Mouse (Mus musculus): ENCODE measurements around the gene Gm13289. TPM values are rescaled to one million over a fixed set of nuclear protein-coding genes. Genes with fewer than 3 reads are reported as not detected.

The Gm13289 gene
- polyA plus RNA-seq, 1 experiment from 2014 or later = not detected

DNA sequence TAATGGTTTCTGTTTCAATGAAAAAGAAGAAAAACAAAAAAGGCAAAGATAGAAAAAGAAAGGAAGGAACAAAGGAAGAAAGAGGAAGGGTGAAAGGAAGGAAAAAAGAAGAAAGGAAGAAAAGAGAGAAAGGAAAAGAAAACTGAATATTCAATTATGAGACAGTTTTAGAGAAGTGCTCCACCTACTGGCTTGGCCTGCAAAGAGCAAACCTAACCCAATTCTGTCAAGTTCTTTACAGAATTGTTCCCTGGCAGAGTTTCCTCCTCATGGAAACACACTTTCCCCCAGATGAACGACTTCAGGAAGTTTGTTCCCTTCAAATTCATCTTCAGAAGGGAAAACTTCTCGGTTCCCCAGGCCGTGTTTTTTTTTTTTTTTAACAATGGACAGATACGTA lies 46.3 kb downstream of the Gm13289 start:
- H3K4me3 ChIP-seq (replicated peaks) = no peak overlapping the region
- H3K4me1 ChIP-seq (replicated peaks) = no peaks in the 10 kb centered on the region
- H3K27me3 ChIP-seq = no peaks in the 10 kb centered on the region
- ATAC-seq (ENCODE audit: insufficient read depth) = no peak
- no peak overlapping the region for H3K4me2 ChIP-seq
- no peak overlapping the region for H3K9ac ChIP-seq
- H3K9me3 ChIP-seq (replicated peaks) = no peaks in the 10 kb centered on the region
- H3K36me3 ChIP-seq (replicated peaks) = no peaks in the 10 kb centered on the region
- no peak overlapping the region for H3K27ac ChIP-seq (replicated peaks)
- 19% methylated on average over 4 of the region's 4 CpGs for WGBS (ENCODE audit: insufficient replicate concordance)

Other genes with a start within 250 kb of the Gm13289 start
- not detected in 2 replicates for gene Ifna15, start 218.7 kb upstream of the Gm13289 start, polyA plus RNA-seq (2015; fragmentation: Nextera tagmentation; extraction: Ambion mirVana)
- gene Ifna14, start 205.1 kb upstream of the Gm13289 start, polyA plus RNA-seq (2015; fragmentation: Nextera tagmentation; extraction: Ambion mirVana) = not detected in 2 replicates
- gene Ifna9, start 184.5 kb upstream of the Gm13289 start, polyA plus RNA-seq (2015; fragmentation: Nextera tagmentation; extraction: Ambion mirVana) = not detected in 2 replicates
- gene Ifna12, start 173.5 kb upstream of the Gm13289 start, polyA plus RNA-seq (2015; fragmentation: Nextera tagmentation; extraction: Ambion mirVana) = not detected in 2 replicates
- not detected in 2 replicates for gene C87499, start 142.5 kb upstream of the Gm13289 start, polyA plus RNA-seq (2015; fragmentation: Nextera tagmentation; extraction: Ambion mirVana)
- not detected in 2 replicates for gene Ifna13, start 132.5 kb upstream of the Gm13289 start, polyA plus RNA-seq (2015; fragmentation: Nextera tagmentation; extraction: Ambion mirVana)
- gene Ifna16, start 100.0 kb upstream of the Gm13289 start, polyA plus RNA-seq (2015; fragmentation: Nextera tagmentation; extraction: Ambion mirVana) = not detected in 2 replicates
- not detected in 2 replicates for gene Ifna2, start 93.0 kb upstream of the Gm13289 start, polyA plus RNA-seq (2015; fragmentation: Nextera tagmentation; extraction: Ambion mirVana)
- gene Ifnab, start 85.6 kb upstream of the Gm13289 start, polyA plus RNA-seq (2015; fragmentation: Nextera tagmentation; extraction: Ambion mirVana) = not detected in 2 replicates
- gene Gm26566, start 55.1 kb upstream of the Gm13289 start, polyA plus RNA-seq (2015; fragmentation: Nextera tagmentation; extraction: Ambion mirVana) = 0.20 and 0.51 TPM in 2 replicates
- 22.3 and 22.6 TPM in 2 replicates for gene Klhl9, start 54.5 kb upstream of the Gm13289 start, polyA plus RNA-seq (2015; fragmentation: Nextera tagmentation; extraction: Ambion mirVana)
- not detected in 2 replicates for gene Gm13271, start 22.1 kb upstream of the Gm13289 start, polyA plus RNA-seq (2015; fragmentation: Nextera tagmentation; extraction: Ambion mirVana)
- gene Gm13283, start 16.8 kb upstream of the Gm13289 start, polyA plus RNA-seq (2015; fragmentation: Nextera tagmentation; extraction: Ambion mirVana) = not detected in 2 replicates
- gene Gm13290, start 3.1 kb upstream of the Gm13289 start, polyA plus RNA-seq (2015; fragmentation: Nextera tagmentation; extraction: Ambion mirVana) = not detected in 2 replicates
- gene Gm13272, start 2.9 kb downstream of the Gm13289 start, polyA plus RNA-seq (2015; fragmentation: Nextera tagmentation; extraction: Ambion mirVana) = not detected in 2 replicates
- not detected in 2 replicates for gene Ifnz, start 5.2 kb downstream of the Gm13289 start, polyA plus RNA-seq (2015; fragmentation: Nextera tagmentation; extraction: Ambion mirVana)
- gene Gm13276, start 8.8 kb downstream of the Gm13289 start, polyA plus RNA-seq (2015; fragmentation: Nextera tagmentation; extraction: Ambion mirVana) = not detected in 2 replicates
- gene Gm13277, start 11.7 kb downstream of the Gm13289 start, polyA plus RNA-seq (2015; fragmentation: Nextera tagmentation; extraction: Ambion mirVana) = not detected in 2 replicates
- not detected in 2 replicates for gene Gm13278, start 14.6 kb downstream of the Gm13289 start, polyA plus RNA-seq (2015; fragmentation: Nextera tagmentation; extraction: Ambion mirVana)
- not detected in 2 replicates for gene Gm13275, start 17.6 kb downstream of the Gm13289 start, polyA plus RNA-seq (2015; fragmentation: Nextera tagmentation; extraction: Ambion mirVana)
- not detected in 2 replicates for gene Gm13279, start 20.5 kb downstream of the Gm13289 start, polyA plus RNA-seq (2015; fragmentation: Nextera tagmentation; extraction: Ambion mirVana)
- gene Gm13285, start 22.7 kb downstream of the Gm13289 start, polyA plus RNA-seq (2015; fragmentation: Nextera tagmentation; extraction: Ambion mirVana) = 0.20 TPM in 1 of 2 replicates, not detected in the other
- not detected in 2 replicates for gene Gm13287, start 26.3 kb downstream of the Gm13289 start, polyA plus RNA-seq (2015; fragmentation: Nextera tagmentation; extraction: Ambion mirVana)
- gene Gm13288, start 28.6 kb downstream of the Gm13289 start, polyA plus RNA-seq (2015; fragmentation: Nextera tagmentation; extraction: Ambion mirVana) = not detected in 2 replicates
- gene Ifna7, start 39.3 kb downstream of the Gm13289 start, polyA plus RNA-seq (2015; fragmentation: Nextera tagmentation; extraction: Ambion mirVana) = not detected in 2 replicates
- not detected in 2 replicates for gene Ifna11, start 43.0 kb downstream of the Gm13289 start, polyA plus RNA-seq (2015; fragmentation: Nextera tagmentation; extraction: Ambion mirVana)
- not detected in 2 replicates for gene Ifna6, start 50.5 kb downstream of the Gm13289 start, polyA plus RNA-seq (2015; fragmentation: Nextera tagmentation; extraction: Ambion mirVana)
- not detected in 2 replicates for gene Ifna5, start 58.6 kb downstream of the Gm13289 start, polyA plus RNA-seq (2015; fragmentation: Nextera tagmentation; extraction: Ambion mirVana)
- not detected in 2 replicates for gene Ifna4, start 64.9 kb downstream of the Gm13289 start, polyA plus RNA-seq (2015; fragmentation: Nextera tagmentation; extraction: Ambion mirVana)
- gene Ifna1, start 73.2 kb downstream of the Gm13289 start, polyA plus RNA-seq (2015; fragmentation: Nextera tagmentation; extraction: Ambion mirVana) = not detected in 2 replicates
- not detected in 2 replicates for gene Ifne, start 103.3 kb downstream of the Gm13289 start, polyA plus RNA-seq (2015; fragmentation: Nextera tagmentation; extraction: Ambion mirVana)